Mouse (Mus musculus): ENCODE results near the gene Tnnc2. TPM values are rescaled to one million over a fixed set of nuclear protein-coding genes. Genes with fewer than 3 reads are reported as not detected.
"Not testable (repeated sequence)": the region's sequence is repeated elsewhere in the genome, so short reads cannot be mapped to it uniquely, and the experiment has no call there.

Gene Tnnc2
- polyA plus RNA-seq, 1 experiment: 2.2 TPM

DNA sequence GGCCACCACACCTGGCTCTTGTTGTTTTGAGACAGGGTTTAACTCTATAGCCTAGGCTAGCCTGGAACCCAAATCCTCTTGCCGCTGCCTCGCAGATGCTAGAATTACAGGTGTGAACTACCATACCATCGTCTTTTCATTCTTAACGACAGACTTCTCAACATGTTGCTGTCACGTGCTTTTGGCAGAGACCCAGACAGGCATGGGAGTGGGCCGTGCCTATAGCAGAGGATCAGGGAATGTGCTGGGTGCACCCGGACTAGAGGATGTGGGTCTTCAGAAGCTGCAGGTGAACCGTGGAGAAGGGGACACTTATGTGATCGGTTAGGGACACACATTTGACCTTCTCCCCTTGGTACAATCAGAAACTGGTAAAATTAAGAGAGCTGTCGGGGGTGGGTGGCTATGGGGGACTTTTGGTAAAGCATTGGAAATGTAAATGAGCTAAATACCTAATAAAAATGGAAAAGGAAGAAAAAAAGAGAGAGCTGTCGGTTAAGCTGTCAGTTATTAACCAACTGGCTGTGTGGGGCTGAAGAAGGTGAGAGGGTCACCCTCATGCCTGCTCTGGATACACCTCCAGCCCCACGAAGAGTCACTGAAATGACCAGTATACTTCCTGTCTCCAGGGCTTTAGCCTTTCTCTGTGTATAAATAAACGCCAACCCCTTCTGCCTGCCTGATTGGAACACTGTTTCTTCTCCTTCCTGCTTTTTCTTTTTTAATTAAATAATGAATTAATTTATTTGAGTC is 20.7 kb upstream of the Tnnc2 start:
- no peak for DNase-seq (ENCODE audit: low read depth, low spot score)
- WGBS: 82% methylated on average over 13 of the region's 13 CpGs

DNA sequence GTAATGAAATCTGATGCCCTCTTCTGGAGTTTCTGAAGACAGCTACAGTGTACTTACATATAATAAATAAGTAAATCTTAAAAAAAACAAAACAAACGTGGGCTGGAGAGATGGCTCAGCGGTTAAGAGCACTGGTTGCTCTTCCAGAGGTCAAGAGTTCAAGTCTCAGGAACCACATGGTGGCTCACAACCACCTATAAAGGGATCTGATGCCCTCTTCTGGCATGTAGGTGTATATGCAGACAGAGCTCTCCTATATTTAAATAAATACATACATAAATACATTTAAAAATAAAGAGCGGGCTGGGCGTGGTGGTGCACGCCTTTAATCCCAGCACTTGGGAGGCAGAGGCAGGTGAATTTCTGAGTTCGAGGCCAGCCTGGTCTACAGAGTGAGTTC is 18.8 kb upstream of the Tnnc2 start:
- DNase-seq (ENCODE audit: low read depth, low spot score): not testable (repeated sequence)

GRCm38 (mm10) chr2:164795868-164796267 is 16.1 kb upstream of the Tnnc2 start:
- no peak for DNase-seq (ENCODE audit: low read depth, low spot score)
- WGBS: 68% methylated on average over 4 of the region's 4 CpGs

More for the DNA sequence above, 18.8 kb upstream of the Tnnc2 start:
- 57% methylated on average over 6 of the region's 6 CpGs for WGBS

GRCm38 (mm10) chr2:164794293-164794692 is 14.5 kb upstream of the Tnnc2 start:
- WGBS: 16% methylated on average over 5 of the region's 5 CpGs
- DNase-seq (ENCODE audit: low read depth, low spot score): no peak

DNA sequence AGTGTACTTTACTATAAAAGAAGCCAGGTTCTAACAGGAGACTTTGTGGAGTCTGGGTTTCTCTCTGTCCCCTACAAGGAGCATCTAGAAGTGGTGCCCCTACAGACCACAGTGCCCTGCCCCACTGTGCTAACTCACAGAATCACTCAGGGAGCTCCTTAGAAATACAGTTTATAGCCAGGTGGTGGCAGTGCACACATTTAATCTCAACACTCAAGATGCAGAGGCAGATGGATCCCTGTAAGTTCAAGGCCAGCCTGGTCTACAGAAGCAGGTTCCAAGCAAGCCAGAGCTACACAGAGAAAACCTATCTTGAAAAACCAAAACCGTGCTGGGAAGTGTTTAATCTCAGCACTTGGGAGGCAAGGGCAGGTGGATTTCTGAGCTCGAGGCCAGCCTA is 14.0 kb upstream of the Tnnc2 start:
- DNase-seq (ENCODE audit: low read depth, low spot score): no peak
- WGBS: 92% methylated on average over 2 of the region's 2 CpGs

DNA sequence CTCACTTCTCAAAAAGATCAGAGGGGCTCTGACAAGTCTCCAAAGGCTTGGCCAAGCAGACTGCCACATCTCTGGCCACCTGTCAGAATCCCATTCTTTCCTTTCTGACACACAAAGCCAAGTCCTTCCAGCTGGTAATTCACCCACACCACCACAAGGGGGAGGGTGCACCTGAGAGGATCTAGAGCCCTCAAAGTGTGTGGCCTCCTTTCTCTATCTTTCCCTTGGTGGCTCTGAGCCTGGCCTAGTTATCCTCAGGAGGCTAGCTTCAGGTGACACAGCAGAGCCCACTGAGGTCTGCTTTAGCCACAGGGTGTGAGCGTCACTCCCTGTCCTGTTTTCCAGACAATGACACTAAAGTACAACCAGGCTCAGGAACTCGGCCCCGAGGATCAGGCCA is 13.5 kb upstream of the Tnnc2 start:
- 77% methylated on average over 3 of the region's 3 CpGs for WGBS
- DNase-seq (ENCODE audit: low read depth, low spot score): no peak

GRCm38 (mm10) chr2:164792400-164793190 is 12.8 kb upstream of the Tnnc2 start:
- DNase-seq (ENCODE audit: low read depth, low spot score): no peak

GRCm38 (mm10) chr2:164791841-164792261 is 12.1 kb upstream of the Tnnc2 start:
- DNase-seq (ENCODE audit: low read depth, low spot score): no peak
- WGBS: 86% methylated on average over 18 of the region's 18 CpGs

More at GRCm38 (mm10) chr2:164792400-164793190, 12.8 kb upstream of the Tnnc2 start:
- whole genome bisulfite sequencing: 89% methylated on average over 12 of the region's 12 CpGs

GRCm38 (mm10) chr2:164790451-164790850 is 10.7 kb upstream of the Tnnc2 start:
- no peak for DNase-seq (ENCODE audit: low read depth, low spot score)
- WGBS: 58% methylated on average over 4 of the region's 4 CpGs

GRCm38 (mm10) chr2:164788411-164788810 is 8.6 kb upstream of the Tnnc2 start:
- DNase-seq (ENCODE audit: low read depth, low spot score): no peak
- 66% methylated on average over 4 of the region's 4 CpGs for WGBS

- DNase-seq (ENCODE audit: low read depth, low spot score): no peak
- WGBS: 65% methylated on average over 10 of the region's 10 CpGs
Measured at GRCm38 (mm10) chr2:164787779-164788178, 8.0 kb upstream of the Tnnc2 start.

DNA sequence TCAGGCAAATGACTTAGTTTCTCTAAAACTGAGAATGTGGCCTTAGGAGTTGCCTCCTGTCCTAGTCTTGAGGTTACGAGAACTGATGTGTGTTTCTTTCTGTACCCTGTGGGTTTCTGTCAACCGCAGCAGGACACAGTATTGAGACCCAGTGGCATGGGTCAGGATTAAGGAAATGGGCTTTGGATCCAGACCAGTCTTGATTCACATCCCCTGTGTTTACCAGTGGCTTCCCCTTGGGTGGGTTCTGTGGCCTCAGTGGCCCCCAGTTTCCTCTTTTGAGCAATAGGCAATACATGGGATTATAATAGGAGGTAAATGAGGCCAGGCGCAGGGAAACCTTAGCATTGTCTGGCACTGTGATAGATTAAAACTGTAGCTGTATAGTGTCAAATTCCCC is 7.3 kb upstream of the Tnnc2 start:
- 78% methylated on average over 3 of the region's 3 CpGs for WGBS
- no peak for DNase-seq (ENCODE audit: low read depth, low spot score)

DNA sequence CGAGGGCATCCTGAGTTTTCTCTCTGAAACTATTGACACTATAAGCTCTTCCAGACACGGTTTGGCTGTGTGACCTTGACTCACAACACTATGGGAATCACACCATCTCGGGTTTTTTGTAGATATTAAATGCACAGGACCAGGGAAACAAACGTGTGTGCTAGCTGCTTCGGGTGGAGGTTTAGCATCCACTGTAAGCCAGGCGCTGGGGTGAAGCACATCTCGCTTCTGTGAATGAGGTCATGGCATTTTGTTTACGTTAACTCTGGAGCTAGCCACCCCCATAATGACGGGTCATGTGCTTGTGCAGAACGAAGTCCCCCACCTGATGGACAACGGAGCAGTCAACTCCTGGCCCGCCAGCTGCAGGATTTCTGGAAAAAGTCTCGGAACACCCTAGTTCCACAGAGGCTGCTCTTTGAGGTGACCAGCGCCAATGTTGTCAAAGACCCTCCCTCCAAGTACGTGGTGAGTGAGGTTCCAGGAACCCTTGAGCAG is 6.7 kb upstream of the Tnnc2 start:
- 18% methylated on average over 15 of the region's 15 CpGs for WGBS

DNA sequence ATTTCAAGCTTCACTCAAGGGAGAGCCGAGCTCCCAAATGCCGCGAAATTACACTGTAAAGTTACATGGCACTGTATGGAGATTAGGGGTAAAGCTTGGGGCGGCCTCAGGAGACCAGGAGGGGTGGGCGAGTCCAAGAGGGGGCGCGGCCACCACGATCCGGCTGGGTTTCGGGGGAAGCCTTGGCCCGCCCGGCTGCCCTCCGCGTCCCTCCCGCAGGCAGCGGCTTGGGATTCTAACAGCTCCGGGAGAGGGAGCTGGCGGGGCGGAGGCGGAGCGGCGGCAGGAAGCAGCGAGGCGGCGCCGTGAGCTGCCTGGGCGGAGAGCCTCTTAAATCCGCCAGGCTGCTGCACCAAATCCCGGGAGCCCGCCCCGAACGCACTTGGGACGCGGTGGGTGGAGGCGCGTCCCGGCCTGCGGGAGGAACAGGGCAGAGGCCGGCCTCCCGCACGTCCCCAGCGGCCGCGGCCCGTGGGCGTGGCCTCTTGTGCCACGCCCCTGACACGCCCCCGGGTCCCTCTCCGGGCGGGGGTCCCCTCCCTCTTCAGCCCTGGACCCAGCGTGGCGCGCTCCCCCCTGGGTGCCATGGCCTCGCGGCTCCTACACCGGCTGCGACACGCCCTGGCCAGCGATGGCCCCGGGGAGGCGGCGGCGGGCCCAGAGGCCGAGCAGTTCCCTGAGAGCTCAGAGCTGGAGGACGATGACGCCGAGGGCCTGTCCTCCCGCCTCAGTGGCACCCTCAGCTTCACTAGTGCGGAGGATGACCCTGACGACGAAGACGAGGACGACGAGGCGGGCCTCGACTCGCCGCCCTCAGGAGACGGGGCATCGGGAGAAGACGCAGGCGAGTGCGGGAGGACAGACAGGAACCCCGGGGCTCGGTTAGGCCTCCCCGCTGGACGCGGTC is 6.0 kb upstream of the Tnnc2 start, which contains the start of gene Snx21:
TSS of gene Snx21 (plus strand) at position 343 of the 907 bp plus-strand sequence.
- DNase-seq (ENCODE audit: low read depth, low spot score): peak; percentile 77
- under 1% methylated on average over 89 of the region's 89 CpGs for WGBS

More for the DNA sequence above, 6.7 kb upstream of the Tnnc2 start:
- DNase-seq (ENCODE audit: low read depth, low spot score): no peak

GRCm38 (mm10) chr2:164784869-164785420 is 5.2 kb upstream of the Tnnc2 start:
- DNase-seq (ENCODE audit: low read depth, low spot score): no peak
- 2% methylated on average over 7 of the region's 7 CpGs for WGBS

DNA sequence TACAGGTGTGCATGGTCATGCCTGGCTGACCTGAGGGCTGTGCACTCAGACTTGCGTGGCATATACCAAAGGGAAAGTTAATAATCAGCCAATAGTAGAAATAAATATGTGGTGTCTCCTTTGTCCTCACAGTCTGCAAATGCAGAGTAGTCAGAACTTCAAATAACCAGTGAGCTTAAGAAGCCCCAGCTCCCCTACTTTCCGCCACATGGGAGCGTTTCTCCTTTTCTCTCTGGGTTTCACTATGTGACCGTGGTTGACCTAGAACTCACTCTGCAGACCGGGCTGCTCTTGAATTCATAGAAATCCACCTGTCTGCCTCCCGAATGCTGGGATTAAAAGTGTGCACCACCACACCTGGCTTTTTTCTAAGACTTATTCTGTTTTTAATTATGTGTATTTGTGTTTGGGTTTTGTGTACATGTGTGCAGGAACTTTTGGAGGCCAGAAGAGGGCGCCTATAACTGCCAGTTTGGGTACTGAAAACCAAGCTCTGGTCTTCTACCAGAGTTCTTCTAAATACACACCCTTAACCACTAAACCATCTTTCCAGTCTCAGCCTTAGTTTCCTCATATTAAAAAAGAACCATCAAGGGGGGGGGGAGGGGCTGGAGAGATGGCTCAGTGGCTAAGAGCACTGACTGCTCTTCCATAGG is 4.3 kb upstream of the Tnnc2 start:
- 74% methylated on average over 7 of the region's 7 CpGs for WGBS

GRCm38 (mm10) chr2:164781876-164782275 is 2.1 kb upstream of the Tnnc2 start:
- 72% methylated on average over 4 of the region's 4 CpGs for WGBS
- DNase-seq (ENCODE audit: low read depth, low spot score): no peak

More for the DNA sequence above, 4.3 kb upstream of the Tnnc2 start:
- DNase-seq (ENCODE audit: low read depth, low spot score): no peak

DNA sequence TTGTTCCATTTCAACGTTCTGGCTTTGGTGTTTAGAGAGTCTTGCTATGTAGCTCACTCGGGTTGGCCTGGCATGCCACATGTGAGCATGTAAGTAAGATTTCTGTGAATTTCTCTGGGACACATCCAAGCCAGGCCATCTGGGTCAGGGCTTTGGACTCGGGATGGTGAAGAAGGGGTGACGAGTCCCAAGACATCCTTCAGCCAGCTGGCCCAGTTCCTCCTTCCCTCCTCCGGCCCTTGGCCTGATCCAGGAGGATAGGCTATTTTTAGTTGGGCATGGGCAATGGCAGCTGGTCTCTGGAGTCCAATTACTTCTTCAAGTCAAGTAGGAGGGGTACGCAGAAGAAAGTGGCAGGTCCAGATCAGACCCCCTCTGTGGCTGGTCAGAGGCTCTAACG is 958 bp downstream of the Tnnc2 start:
- WGBS: 74% methylated on average over 7 of the region's 7 CpGs
- DNase-seq (ENCODE audit: low read depth, low spot score): no peak

GRCm38 (mm10) chr2:164778015-164778287 is 1.8 kb downstream of the Tnnc2 start:
- no peak for DNase-seq (ENCODE audit: low read depth, low spot score)
- WGBS: 93% methylated on average over 11 of the region's 11 CpGs
